Mouse (Mus musculus): ENCODE measurements around the gene Slc15a1.

Slc15a1 gene

DNA sequence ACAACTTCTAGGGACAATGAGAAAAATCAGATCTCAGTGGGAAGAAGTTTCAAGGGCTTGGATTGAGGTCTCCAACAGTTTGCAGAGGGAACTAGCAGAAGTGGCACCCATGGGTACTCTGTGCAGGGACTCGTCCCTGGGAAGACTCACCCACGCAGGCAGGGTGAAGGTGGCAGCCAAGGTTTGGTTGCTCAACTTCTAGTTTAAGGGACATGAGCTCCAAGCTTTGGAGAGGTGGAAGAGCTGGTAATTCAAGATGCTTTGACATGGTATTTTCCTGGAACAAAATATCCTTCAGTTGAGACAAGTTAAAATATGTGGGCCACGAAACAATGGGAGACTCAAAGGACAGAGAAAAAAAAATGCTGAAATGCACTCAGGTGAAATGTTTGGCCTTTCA, 29.4 kb upstream of the Slc15a1 start:
- TF ChIP-seq NANOG (IDR thresholded peaks at IDR 0.05; ENCODE audit: borderline replicate concordance, low read length) (no peak), POU5F1 (IDR thresholded peaks at IDR 0.05; ENCODE audit: borderline replicate concordance, low read length) (no peak), CTCF (conservative IDR thresholded peaks at IDR 0.05; ENCODE audit: low read length) (no peak)
- no peaks in the 10 kb centered on the region for H3K9me3 ChIP-seq (ENCODE audit: low read length)
- no peak overlapping the region for H3K4me3 ChIP-seq (replicated peaks; ENCODE audit: low read length)
- no peaks in the 10 kb centered on the region for H3K4me1 ChIP-seq (replicated peaks; ENCODE audit: low read depth, low read length)
- H3K27me3 ChIP-seq (ENCODE audit: insufficient read depth, low read length) = no peaks in the 10 kb centered on the region
- H3K36me3 ChIP-seq (ENCODE audit: insufficient read depth, low read length) = no peaks in the 10 kb centered on the region

DNA sequence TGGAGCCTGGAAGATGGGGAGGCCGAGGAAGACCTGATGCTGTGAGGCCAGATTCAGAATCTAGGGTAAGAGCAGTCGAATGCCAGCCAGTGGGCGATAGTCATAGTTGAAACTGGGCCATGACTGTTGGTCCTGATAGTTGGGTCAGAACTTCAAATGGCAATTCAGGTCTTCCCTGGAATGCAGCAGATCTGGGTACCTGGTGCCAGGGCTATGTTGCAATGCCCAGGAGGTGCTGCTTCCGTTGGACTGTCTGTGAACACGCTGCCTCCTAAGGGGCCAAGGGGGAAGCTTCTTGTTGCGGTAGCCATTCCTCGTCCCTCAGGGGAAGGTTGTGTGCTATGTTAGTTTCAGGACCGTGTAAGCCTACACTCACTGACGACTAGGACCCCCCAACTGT, 25.8 kb upstream of the Slc15a1 start:
- no peaks in the 10 kb centered on the region for H3K4me1 ChIP-seq (replicated peaks; ENCODE audit: low read depth, low read length)
- TF ChIP-seq NANOG (IDR thresholded peaks at IDR 0.05; ENCODE audit: borderline replicate concordance, low read length) = no peak
- no peak for TF ChIP-seq POU5F1 (IDR thresholded peaks at IDR 0.05; ENCODE audit: borderline replicate concordance, low read length)
- no peak for TF ChIP-seq CTCF (conservative IDR thresholded peaks at IDR 0.05; ENCODE audit: low read length)
- H3K4me3 ChIP-seq (replicated peaks; ENCODE audit: low read length) = no peak overlapping the region
- H3K9me3 ChIP-seq (ENCODE audit: low read length) = no peaks in the 10 kb centered on the region
- no peaks in the 10 kb centered on the region for H3K27me3 ChIP-seq (ENCODE audit: insufficient read depth, low read length)
- no peaks in the 10 kb centered on the region for H3K36me3 ChIP-seq (ENCODE audit: insufficient read depth, low read length)

DNA sequence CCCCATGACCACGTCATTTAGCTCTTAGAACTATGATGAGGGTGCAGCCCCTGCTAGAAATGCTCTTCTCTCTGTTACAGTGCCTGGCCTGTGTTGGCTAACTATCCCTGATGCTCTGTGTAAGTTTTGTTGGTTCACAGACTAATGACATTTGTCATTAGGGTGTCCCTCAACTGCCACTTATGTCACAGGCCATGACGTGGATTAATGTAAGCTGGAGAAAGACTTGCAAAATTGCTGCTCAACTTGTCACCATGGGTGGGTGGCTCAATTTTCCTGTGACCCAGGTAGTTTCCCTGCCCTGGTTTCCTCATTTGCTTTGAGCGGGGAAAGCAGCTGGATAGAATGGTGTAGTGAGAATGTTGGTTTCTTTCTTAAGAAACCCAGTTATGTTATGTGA, 22.8 kb upstream of the Slc15a1 start:
- no peak for TF ChIP-seq CTCF (conservative IDR thresholded peaks at IDR 0.05; ENCODE audit: low read length)
- no peak for TF ChIP-seq POU5F1 (IDR thresholded peaks at IDR 0.05; ENCODE audit: borderline replicate concordance, low read length)
- TF ChIP-seq NANOG (IDR thresholded peaks at IDR 0.05; ENCODE audit: borderline replicate concordance, low read length) = no peak
- Histone ChIP-seq H3K4me1 (replicated peaks; ENCODE audit: low read depth, low read length) (no peaks in the 10 kb centered on the region), H3K36me3 (ENCODE audit: insufficient read depth, low read length) (no peaks in the 10 kb centered on the region), H3K4me3 (replicated peaks; ENCODE audit: low read length) (no peak overlapping the region), H3K9me3 (ENCODE audit: low read length) (peaks cover 3% of the 10 kb centered on the region), H3K27me3 (ENCODE audit: insufficient read depth, low read length) (no peaks in the 10 kb centered on the region)

DNA sequence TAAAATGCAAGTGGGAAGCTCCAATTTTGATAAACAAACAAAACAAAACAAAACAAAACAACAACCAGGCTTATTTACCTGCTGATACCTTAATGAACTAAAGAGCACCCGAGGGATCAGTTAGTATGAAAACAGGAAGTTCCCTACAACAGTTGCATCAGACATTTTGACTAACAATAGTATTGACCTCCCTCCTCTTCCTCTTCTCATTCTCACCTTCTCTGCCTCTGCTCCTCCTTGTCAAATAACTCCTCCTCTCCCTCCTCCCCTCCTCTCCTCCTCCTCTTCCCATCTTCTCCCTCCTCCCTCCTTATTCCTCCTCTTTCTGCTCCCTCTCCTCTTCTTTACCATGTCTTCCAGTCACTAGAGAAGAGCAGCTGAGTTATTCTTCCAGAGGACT, 22.1 kb upstream of the Slc15a1 start:
- Histone ChIP-seq H3K4me1 (replicated peaks; ENCODE audit: low read depth, low read length) (no peaks in the 10 kb centered on the region), H3K27me3 (ENCODE audit: insufficient read depth, low read length) (no peaks in the 10 kb centered on the region), H3K36me3 (ENCODE audit: insufficient read depth, low read length) (no peaks in the 10 kb centered on the region), H3K4me3 (replicated peaks; ENCODE audit: low read length) (no peak overlapping the region), H3K9me3 (ENCODE audit: low read length) (peaks cover 10% of the 10 kb centered on the region)
- no peak for TF ChIP-seq CTCF (conservative IDR thresholded peaks at IDR 0.05; ENCODE audit: low read length)
- TF ChIP-seq NANOG (IDR thresholded peaks at IDR 0.05; ENCODE audit: borderline replicate concordance, low read length) = no peak
- TF ChIP-seq POU5F1 (IDR thresholded peaks at IDR 0.05; ENCODE audit: borderline replicate concordance, low read length) = no peak

DNA sequence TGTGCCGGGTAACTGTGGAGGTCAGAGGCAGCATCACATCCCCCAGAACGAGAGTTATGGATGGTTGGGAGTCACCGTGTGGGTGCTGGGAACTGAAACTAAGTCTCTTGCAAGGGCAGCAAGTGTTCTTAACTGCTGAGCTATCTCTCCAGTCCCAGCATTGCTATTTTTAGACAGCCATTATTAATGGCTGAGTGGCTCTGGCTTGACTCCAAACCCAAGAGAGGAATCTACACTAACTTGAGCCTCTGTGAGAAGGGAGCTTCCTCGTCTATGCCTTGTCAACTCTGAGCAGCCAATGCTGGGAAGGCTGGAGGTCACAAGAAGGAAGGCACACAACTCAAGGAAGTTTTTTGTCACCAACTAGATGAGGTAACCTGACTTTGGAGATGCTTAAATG, 16.7 kb upstream of the Slc15a1 start:
- Histone ChIP-seq H3K9me3 (ENCODE audit: low read length) (peaks cover 59% of the 10 kb centered on the region), H3K36me3 (ENCODE audit: insufficient read depth, low read length) (no peaks in the 10 kb centered on the region), H3K27me3 (ENCODE audit: insufficient read depth, low read length) (no peaks in the 10 kb centered on the region), H3K4me1 (replicated peaks; ENCODE audit: low read depth, low read length) (no peaks in the 10 kb centered on the region), H3K4me3 (replicated peaks; ENCODE audit: low read length) (no peak overlapping the region)
- TF ChIP-seq POU5F1 (IDR thresholded peaks at IDR 0.05; ENCODE audit: borderline replicate concordance, low read length) (no peak), CTCF (conservative IDR thresholded peaks at IDR 0.05; ENCODE audit: low read length) (no peak), NANOG (IDR thresholded peaks at IDR 0.05; ENCODE audit: borderline replicate concordance, low read length) (no peak)

DNA sequence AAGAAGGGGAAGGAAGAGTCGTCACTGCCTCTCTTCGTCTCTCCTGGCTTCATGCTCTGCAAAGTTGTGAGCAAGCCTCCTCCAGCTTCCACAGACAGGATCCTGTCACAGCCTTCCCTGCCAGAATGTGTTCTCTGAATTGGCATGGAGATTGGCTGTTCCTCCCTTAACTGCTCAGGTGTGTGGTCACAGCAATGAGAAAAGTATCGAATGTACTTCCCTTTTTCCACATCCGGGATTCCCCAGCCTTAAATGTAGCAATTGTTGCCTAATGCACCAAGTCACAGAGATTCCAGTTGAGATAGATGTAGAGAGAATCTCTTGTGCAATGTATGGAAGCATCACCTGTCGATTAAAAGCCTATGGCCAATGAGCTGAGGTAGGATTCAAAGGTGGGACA, 11.8 kb upstream of the Slc15a1 start:
- Histone ChIP-seq H3K36me3 (ENCODE audit: insufficient read depth, low read length) (no peaks in the 10 kb centered on the region), H3K4me3 (replicated peaks; ENCODE audit: low read length) (no peak overlapping the region), H3K4me1 (replicated peaks; ENCODE audit: low read depth, low read length) (no peaks in the 10 kb centered on the region), H3K27me3 (ENCODE audit: insufficient read depth, low read length) (no peaks in the 10 kb centered on the region), H3K9me3 (ENCODE audit: low read length) (peaks cover 94% of the 10 kb centered on the region)
- TF ChIP-seq CTCF (conservative IDR thresholded peaks at IDR 0.05; ENCODE audit: low read length) (no peak), POU5F1 (IDR thresholded peaks at IDR 0.05; ENCODE audit: borderline replicate concordance, low read length) (no peak), NANOG (IDR thresholded peaks at IDR 0.05; ENCODE audit: borderline replicate concordance, low read length) (no peak)

DNA sequence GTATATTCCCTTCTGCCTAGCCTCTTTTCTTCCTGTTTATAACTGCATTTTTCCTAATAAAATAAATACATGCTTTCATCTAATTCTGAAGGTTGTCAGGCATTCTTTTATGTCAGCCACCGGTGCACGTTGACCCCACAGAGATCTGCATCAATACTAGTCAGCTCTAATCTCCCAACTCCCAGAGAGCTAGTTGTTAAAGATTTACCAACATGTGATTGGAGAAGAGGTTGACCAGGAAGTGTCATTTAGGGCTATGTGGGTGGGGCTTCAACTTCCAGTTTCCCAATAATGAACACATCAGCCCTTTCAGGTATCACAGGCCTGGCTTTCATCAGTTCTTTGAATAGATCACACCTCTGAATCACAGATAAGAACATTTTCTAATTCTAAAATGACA, 3.9 kb upstream of the Slc15a1 start:
- Histone ChIP-seq H3K9me3 (ENCODE audit: low read length) (peaks cover 71% of the 10 kb centered on the region), H3K36me3 (ENCODE audit: insufficient read depth, low read length) (no peaks in the 10 kb centered on the region), H3K4me1 (replicated peaks; ENCODE audit: low read depth, low read length) (peaks cover 34% of the 10 kb centered on the region), H3K4me3 (replicated peaks; ENCODE audit: low read length) (no peak overlapping the region), H3K27me3 (ENCODE audit: insufficient read depth, low read length) (no peaks in the 10 kb centered on the region; the same call in 1 of the 2 replicates)
- TF ChIP-seq NANOG (IDR thresholded peaks at IDR 0.05; ENCODE audit: borderline replicate concordance, low read length) = no peak
- TF ChIP-seq CTCF (conservative IDR thresholded peaks at IDR 0.05; ENCODE audit: low read length) = no peak
- TF ChIP-seq POU5F1 (IDR thresholded peaks at IDR 0.05; ENCODE audit: borderline replicate concordance, low read length) = no peak

DNA sequence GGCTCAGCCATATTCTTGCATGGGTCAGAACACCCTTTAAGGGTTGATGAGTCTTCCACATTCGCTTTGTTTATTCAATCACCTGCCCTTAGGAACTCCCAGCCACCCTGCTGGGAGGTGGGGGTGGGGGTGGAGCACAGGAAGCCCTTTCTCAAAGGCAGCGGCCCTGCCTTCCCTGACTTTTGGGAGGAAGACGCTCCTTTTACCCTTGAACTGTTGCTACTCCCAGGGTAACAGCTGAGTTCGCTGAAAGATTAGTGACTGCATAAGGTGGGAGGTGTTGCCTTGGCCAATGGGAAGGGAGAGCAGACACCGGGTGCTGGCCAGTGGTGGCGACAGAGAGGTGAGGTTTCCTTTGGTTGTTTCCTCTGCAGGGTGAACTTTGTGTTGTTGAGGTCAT, 1.3 kb upstream of the Slc15a1 start:
- H3K4me1 ChIP-seq (replicated peaks; ENCODE audit: low read depth, low read length) = peaks cover 60% of the 10 kb centered on the region
- TF ChIP-seq CTCF (conservative IDR thresholded peaks at IDR 0.05; ENCODE audit: low read length) = no peak
- TF ChIP-seq POU5F1 (IDR thresholded peaks at IDR 0.05; ENCODE audit: borderline replicate concordance, low read length) = no peak
- peak; percentile 99 for TF ChIP-seq NANOG (IDR thresholded peaks at IDR 0.05; ENCODE audit: borderline replicate concordance, low read length)
- peaks cover 45% of the 10 kb centered on the region for H3K9me3 ChIP-seq (ENCODE audit: low read length)
- no peaks in the 10 kb centered on the region for H3K36me3 ChIP-seq (ENCODE audit: insufficient read depth, low read length)
- peak overlapping the region; percentile 79 for H3K4me3 ChIP-seq (replicated peaks; ENCODE audit: low read length)
- no peaks in the 10 kb centered on the region; the same call in 1 of the 2 replicates for H3K27me3 ChIP-seq (ENCODE audit: insufficient read depth, low read length)

DNA sequence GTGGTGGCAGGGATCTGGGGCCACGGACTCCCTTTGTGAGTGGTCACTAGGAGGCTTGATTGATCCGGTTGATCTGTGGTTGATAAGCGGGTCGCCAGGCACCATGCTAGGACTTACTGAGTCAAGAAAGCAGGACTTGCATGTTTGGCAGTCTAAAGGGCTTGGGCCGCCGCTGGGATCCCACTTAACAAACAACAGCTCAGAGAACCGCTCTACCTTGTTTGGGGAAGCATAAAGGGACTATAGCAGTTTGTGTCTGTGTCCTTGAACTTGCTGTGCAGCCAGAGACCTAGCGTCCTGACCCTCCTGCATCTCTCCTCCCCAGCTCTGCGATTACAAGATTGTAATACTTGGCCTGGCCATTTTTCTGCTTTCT, 421 bp upstream of the Slc15a1 start:
- Histone ChIP-seq H3K36me3 (ENCODE audit: insufficient read depth, low read length) (no peaks in the 10 kb centered on the region), H3K4me1 (replicated peaks; ENCODE audit: low read depth, low read length) (peaks cover 60% of the 10 kb centered on the region), H3K9me3 (ENCODE audit: low read length) (peaks cover 37% of the 10 kb centered on the region), H3K27me3 (ENCODE audit: insufficient read depth, low read length) (no peaks in the 10 kb centered on the region; the same call in 1 of the 2 replicates), H3K4me3 (replicated peaks; ENCODE audit: low read length) (peak overlapping the region; percentile 79)
- TF ChIP-seq NANOG (IDR thresholded peaks at IDR 0.05; ENCODE audit: borderline replicate concordance, low read length) (no peak), POU5F1 (IDR thresholded peaks at IDR 0.05; ENCODE audit: borderline replicate concordance, low read length) (no peak), CTCF (conservative IDR thresholded peaks at IDR 0.05; ENCODE audit: low read length) (no peak)
